Mouse (Mus musculus) hindbrain, embryonic 14.5 days (tissue): ENCODE results near the gene Bckdhb. TPM values are rescaled to one million over a fixed set of nuclear protein-coding genes. Genes with fewer than 3 reads are reported as not detected.

ENCODE experiments used
- ATAC-seq: fragments of 200-750 bp; cut with Nextera tagmentation; 2 replicates; pipeline ENCODE4 v1.8.0; 2017; ENCODE audit warnings: moderate number of reproducible peaks, mild to moderate bottlenecking, moderate TSS enrichment, moderate library complexity; ENCODE audit not compliant: low FRiP score
- DNase-seq: peaks from one replicate; pipeline ENCODE4 v3.0.0-alpha.2; 2015; ENCODE audit warnings: low spot score
- H3K27ac ChIP-seq: fragments of 300-500 bp; sonication (generic); 2 replicates; pipeline ENCODE4 v1.5.1; 2014; ENCODE audit warnings: mild to moderate bottlenecking, moderate library complexity
- H3K27me3 ChIP-seq: fragments of 300-500 bp; sonication (generic); 2 replicates; pipeline ENCODE4 v1.6.1; 2014; ENCODE audit warnings: mild to moderate bottlenecking, low read length, mixed read lengths; ENCODE audit not compliant: control insufficient read depth, insufficient read depth
- H3K36me3 ChIP-seq: fragments of 300-500 bp; sonication (generic); replicated peaks from 2 replicates; pipeline ENCODE4 v1.6.1; 2014; ENCODE audit not compliant: control insufficient read depth, insufficient read depth
- H3K4me1 ChIP-seq: fragments of 300-500 bp; sonication (generic); replicated peaks from 2 replicates; pipeline ENCODE4 v1.6.1; 2014; ENCODE audit warnings: antibody characterized with exemption, low read length, mixed read lengths; ENCODE audit not compliant: control insufficient read depth, insufficient read depth
- H3K4me2 ChIP-seq: fragments of 300-500 bp; sonication (generic); replicated peaks from 2 replicates; pipeline ENCODE4 v1.6.1; 2014; ENCODE audit warnings: mild to moderate bottlenecking, moderate library complexity
- H3K4me3 ChIP-seq: fragments of 300-500 bp; sonication (generic); replicated peaks from 2 replicates; pipeline ENCODE4 v1.5.1; 2014; ENCODE audit warnings: mild to moderate bottlenecking, low read length
- H3K9ac ChIP-seq: fragments of 300-500 bp; sonication (generic); 2 replicates; pipeline ENCODE4 v1.6.1; 2014
- H3K9me3 ChIP-seq: fragments of 300-500 bp; sonication (generic); 2 replicates; pipeline ENCODE4 v1.6.1; 2016; ENCODE audit warnings: low read length; ENCODE audit not compliant: control insufficient read depth
- WGBS: fragments of 180-500 bp; shearing (Covaris S2); extraction: QIAGEN DNeasy Blood & Tissue Kit; methylation state at CpG from one replicate; pipeline ENCODE4 v1.1.7; 2014; 5-methylcytosine and 5-hydroxymethylcytosine counted together
- polyA plus RNA-seq: library from polyadenylated mRNA; unstranded; fragments of >200 nt; fragmentation: Nextera tagmentation; extraction: Ambion mirVana; gene quantifications from 2 replicates; pipeline ENCODE4 v1.2.1, GENCODE M21; 2014

Bckdhb gene
- polyA plus RNA-seq, 1 experiment from 2014 or later = 32.5 TPM

- no peak overlapping the region for H3K9ac ChIP-seq
- DNase-seq (no peak), ATAC-seq (no peak)
- no peak overlapping the region for H3K4me2 ChIP-seq
- no peaks in the 10 kb centered on the region for H3K36me3 ChIP-seq
- H3K4me1 ChIP-seq = peaks cover 12% of the 10 kb centered on the region; the same call in 1 of the 2 replicates
- H3K27ac ChIP-seq = no peak overlapping the region
- 73% methylated on average over 5 of the region's 5 CpGs for WGBS
- no peaks in the 10 kb centered on the region for H3K27me3 ChIP-seq
- H3K4me3 ChIP-seq = no peak overlapping the region
- H3K9me3 ChIP-seq = no peaks in the 10 kb centered on the region
These were observed 192.4 kb downstream of the Bckdhb start for GRCm38 (mm10) chr9:84117337-84117736.

- Histone ChIP-seq H3K27me3 (no peaks in the 10 kb centered on the region), H3K27ac (no peak overlapping the region), H3K4me1 (0 out of 2 replicates have a peak, but pooled peaks cover 3% of the 10 kb centered on the region), H3K9ac (no peak overlapping the region), H3K4me3 (no peak overlapping the region), H3K4me2 (no peak overlapping the region), H3K36me3 (no peaks in the 10 kb centered on the region), H3K9me3 (no peaks in the 10 kb centered on the region)
- 97% methylated on average over 5 of the region's 5 CpGs for WGBS
- no peak for ATAC-seq
- DNase-seq = no peak
These were observed 200.1 kb downstream of the Bckdhb start for GRCm38 (mm10) chr9:84124996-84125395.

GRCm38 (mm10) chr9:84130338-84130737, 205.4 kb downstream of the Bckdhb start:
- no peak for ATAC-seq
- Histone ChIP-seq H3K4me3 (no peak overlapping the region), H3K27me3 (no peaks in the 10 kb centered on the region), H3K9ac (no peak overlapping the region), H3K27ac (no peak overlapping the region), H3K4me1 (no peaks in the 10 kb centered on the region), H3K9me3 (no peaks in the 10 kb centered on the region), H3K4me2 (no peak overlapping the region), H3K36me3 (no peaks in the 10 kb centered on the region)
- DNase-seq = no peak
- WGBS = 87% methylated on average over 6 of the region's 6 CpGs

- Histone ChIP-seq H3K36me3 (no peaks in the 10 kb centered on the region), H3K27ac (no peak overlapping the region), H3K4me1 (no peaks in the 10 kb centered on the region), H3K9ac (no peak overlapping the region), H3K4me3 (no peak overlapping the region), H3K4me2 (no peak overlapping the region), H3K27me3 (no peaks in the 10 kb centered on the region), H3K9me3 (no peaks in the 10 kb centered on the region)
- WGBS = 93% methylated on average over 12 of the region's 12 CpGs
- DNase-seq (no peak), ATAC-seq (no peak)
These were observed 210.1 kb downstream of the Bckdhb start for GRCm38 (mm10) chr9:84135062-84135461.

GRCm38 (mm10) chr9:84137192-84137591, 212.2 kb downstream of the Bckdhb start:
- ATAC-seq = no peak
- 86% methylated on average over 6 of the region's 6 CpGs for WGBS
- H3K36me3 ChIP-seq = no peaks in the 10 kb centered on the region

GRCm38 (mm10) chr9:84148124-84148523, 223.2 kb downstream of the Bckdhb start:
- ATAC-seq (no peak), DNase-seq (no peak)
- no peak overlapping the region for H3K4me2 ChIP-seq
- H3K4me3 ChIP-seq = no peak overlapping the region
- no peaks in the 10 kb centered on the region for H3K27me3 ChIP-seq
- no peaks in the 10 kb centered on the region for H3K9me3 ChIP-seq
- H3K27ac ChIP-seq = no peak overlapping the region
- 91% methylated on average over 2 of the region's 2 CpGs for WGBS
- H3K36me3 ChIP-seq = no peaks in the 10 kb centered on the region
- no peaks in the 10 kb centered on the region for H3K4me1 ChIP-seq
- no peak overlapping the region for H3K9ac ChIP-seq

More at GRCm38 (mm10) chr9:84137192-84137591, 212.2 kb downstream of the Bckdhb start:
- no peak overlapping the region for H3K9ac ChIP-seq
- no peak overlapping the region for H3K4me2 ChIP-seq
- H3K4me1 ChIP-seq = no peaks in the 10 kb centered on the region
- no peaks in the 10 kb centered on the region for H3K9me3 ChIP-seq
- no peaks in the 10 kb centered on the region for H3K27me3 ChIP-seq
- no peak overlapping the region for H3K4me3 ChIP-seq
- DNase-seq = no peak
- no peak overlapping the region for H3K27ac ChIP-seq

Other genes starting within 250 kb of the Bckdhb start
- gene Elovl4, start 118.9 kb upstream of the Bckdhb start, polyA plus RNA-seq = 112 and 142 TPM in 2 replicates
- gene Ttk, start 90.5 kb upstream of the Bckdhb start, polyA plus RNA-seq = 4.6 and 5.6 TPM in 2 replicates